Mouse (Mus musculus): Measurements from ENCODE around the gene Pnmt. TPM values are rescaled to one million over a fixed set of nuclear protein-coding genes. Genes with fewer than 3 reads are reported as not detected.

The Pnmt gene
- polyA plus RNA-seq, 1 experiment: 1.6 TPM

DNA sequence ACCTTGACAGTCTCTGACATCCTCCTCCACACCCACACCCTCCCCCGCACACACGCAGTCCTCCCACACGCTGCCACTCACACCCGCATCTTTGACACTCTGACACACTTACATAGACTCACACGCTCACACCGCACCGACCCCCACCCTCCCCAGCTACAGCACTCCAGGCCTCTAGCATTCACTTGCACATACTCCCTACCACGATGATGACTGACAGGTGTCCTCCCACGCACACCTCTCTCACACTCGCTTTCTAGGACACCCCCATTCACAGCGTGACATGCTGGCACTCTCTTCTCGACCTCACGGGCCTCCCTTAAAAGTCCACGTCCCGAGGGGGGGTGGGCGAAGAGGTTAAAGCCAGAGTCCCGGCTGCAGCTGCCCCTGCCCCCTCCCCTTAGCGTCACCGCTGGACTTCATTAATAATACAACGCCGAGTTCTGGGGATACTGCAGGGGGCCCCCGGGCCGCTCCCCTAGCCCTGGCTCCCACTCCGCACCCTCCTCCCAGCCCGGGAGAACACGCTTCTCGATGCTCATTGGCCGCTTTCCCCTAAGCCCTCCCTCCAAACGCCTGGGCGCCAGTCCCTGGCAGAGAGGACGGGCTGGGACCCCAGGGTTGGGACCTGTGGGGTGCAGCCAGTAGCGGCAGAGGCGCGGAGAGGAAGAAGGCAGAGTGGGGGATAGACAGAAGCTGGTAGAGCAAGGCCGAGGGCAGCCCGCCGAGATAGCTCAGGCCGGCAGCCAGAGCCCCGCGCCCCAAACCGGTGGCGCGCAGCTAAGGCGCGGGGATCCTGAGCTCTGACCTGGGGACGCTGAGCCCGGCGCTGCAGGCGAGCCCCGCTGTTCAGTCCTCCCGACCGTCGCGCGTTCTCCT lies 37.9 kb upstream of the Pnmt start, which contains the start of gene Ppp1r1b:
Ppp1r1b (plus strand) TSS at position 322 of the 879 bp plus-strand sequence.
- no peak for TF ChIP-seq CTCF (IDR thresholded peaks at IDR 0.05; ENCODE audit: borderline replicate concordance, extremely low read depth, insufficient read depth, insufficient read length)
- no peak for TF ChIP-seq POLR2A (IDR thresholded peaks at IDR 0.05; ENCODE audit: borderline replicate concordance, extremely low read depth, insufficient read depth, insufficient read length, poor library complexity, severe bottlenecking)
- peak; percentile 67 for DNase-seq (ENCODE audit: low read depth)

DNA sequence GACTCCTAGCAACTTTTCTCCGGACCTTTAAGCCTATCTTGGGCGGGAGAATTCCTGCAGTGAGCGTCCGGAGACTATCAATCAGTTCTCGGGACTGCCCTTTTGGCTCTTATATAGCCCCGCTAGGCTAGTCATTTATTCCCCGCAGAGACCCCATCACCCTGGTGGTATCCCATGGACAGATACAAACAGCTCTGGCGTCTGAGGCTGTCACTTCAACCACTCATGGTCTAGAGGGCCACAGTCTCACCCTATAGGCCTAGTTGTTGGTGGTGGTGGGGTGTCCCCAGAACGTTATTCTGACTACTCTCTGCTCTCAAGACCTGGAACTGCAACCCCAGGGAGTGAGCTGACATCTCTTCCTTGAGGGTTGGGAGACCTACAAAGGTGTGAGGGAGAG lies 36.9 kb upstream of the Pnmt start:
- DNase-seq (ENCODE audit: low read depth): no peak
- TF ChIP-seq POLR2A (IDR thresholded peaks at IDR 0.05; ENCODE audit: borderline replicate concordance, extremely low read depth, insufficient read depth, insufficient read length, poor library complexity, severe bottlenecking) (no peak), CTCF (IDR thresholded peaks at IDR 0.05; ENCODE audit: borderline replicate concordance, extremely low read depth, insufficient read depth, insufficient read length) (no peak)

DNA sequence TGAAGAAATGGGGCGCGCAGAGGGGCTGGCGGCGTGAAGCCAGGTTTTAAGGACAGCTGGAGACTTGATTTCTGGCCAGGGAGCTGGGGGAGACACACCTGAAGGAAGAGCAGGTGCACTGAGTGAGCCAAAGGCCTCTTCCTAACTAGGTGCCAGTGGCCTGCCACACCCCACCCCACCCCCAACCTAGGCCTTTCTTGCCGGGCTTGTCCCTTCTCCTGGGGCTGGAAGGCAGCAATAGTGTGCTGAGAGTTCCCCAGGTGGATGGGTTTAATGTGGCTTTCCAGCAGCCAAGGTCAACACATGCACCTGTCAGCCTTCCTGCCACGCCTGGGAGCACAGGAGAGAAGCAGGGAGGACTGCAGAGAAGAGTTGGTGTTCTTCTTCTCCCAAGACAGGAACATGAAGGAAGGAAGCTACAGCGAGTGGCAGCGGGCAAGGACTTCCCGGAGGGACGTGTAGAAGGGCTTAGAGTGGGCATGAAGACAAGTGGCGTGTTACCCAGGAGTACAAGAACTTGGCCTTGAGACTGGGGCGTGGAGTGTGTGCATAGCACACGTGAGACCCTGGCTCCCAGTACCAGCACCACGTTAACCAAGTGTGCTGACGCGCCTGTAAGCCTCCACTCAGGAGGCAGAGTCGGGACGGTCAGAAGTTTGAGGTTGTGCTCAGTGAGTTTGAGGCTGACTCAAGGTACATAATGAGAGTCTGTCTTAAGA lies 33.8 kb upstream of the Pnmt start:
- no peak for DNase-seq (ENCODE audit: low read depth)
- TF ChIP-seq POLR2A (IDR thresholded peaks at IDR 0.05; ENCODE audit: borderline replicate concordance, extremely low read depth, insufficient read depth, insufficient read length, poor library complexity, severe bottlenecking): no peak
- TF ChIP-seq CTCF (IDR thresholded peaks at IDR 0.05; ENCODE audit: borderline replicate concordance, extremely low read depth, insufficient read depth, insufficient read length): no peak

- TF ChIP-seq POLR2A (IDR thresholded peaks at IDR 0.05; ENCODE audit: borderline replicate concordance, extremely low read depth, insufficient read depth, insufficient read length, poor library complexity, severe bottlenecking): no peak
- no peak for TF ChIP-seq CTCF (IDR thresholded peaks at IDR 0.05; ENCODE audit: borderline replicate concordance, extremely low read depth, insufficient read depth, insufficient read length)
- no peak for DNase-seq (ENCODE audit: low read depth)
Observed at GRCm38 (mm10) chr11:98353651-98354211, 32.5 kb upstream of the Pnmt start.

GRCm38 (mm10) chr11:98354445-98354844 lies 31.8 kb upstream of the Pnmt start:
- no peak for DNase-seq (ENCODE audit: low read depth)
- TF ChIP-seq POLR2A (IDR thresholded peaks at IDR 0.05; ENCODE audit: borderline replicate concordance, extremely low read depth, insufficient read depth, insufficient read length, poor library complexity, severe bottlenecking): no peak
- TF ChIP-seq CTCF (IDR thresholded peaks at IDR 0.05; ENCODE audit: borderline replicate concordance, extremely low read depth, insufficient read depth, insufficient read length): no peak

DNA sequence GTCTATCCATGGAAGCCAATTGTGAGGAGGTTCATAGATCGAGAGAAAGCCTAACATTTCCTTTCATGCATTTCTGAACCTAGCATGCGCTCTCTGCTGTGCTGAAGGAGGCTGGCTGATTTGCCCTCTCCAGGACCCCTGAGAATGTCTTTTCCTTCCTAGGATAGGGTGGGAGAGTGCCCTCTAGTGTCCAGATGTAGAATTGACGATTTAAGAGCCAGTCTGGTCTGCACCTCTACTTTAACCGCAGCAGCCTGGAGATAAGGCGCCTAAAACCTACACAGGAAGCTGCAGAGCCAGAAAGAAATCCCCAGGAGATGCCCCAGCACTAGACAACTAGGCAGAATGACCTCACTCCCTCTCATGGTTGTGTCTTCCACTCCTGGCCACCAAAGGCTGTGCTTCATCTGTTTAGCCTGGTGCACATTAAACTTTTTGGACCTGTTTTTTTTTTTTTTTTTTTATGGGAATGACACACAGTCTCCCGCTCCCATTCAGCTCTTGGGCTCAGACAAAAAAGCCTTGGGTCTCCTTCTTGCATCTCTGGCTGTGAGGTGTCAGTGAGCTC lies 30.4 kb upstream of the Pnmt start:
- TF ChIP-seq CTCF (IDR thresholded peaks at IDR 0.05; ENCODE audit: borderline replicate concordance, extremely low read depth, insufficient read depth, insufficient read length) (peak; percentile 80; the same call in 1 of the 2 replicates), POLR2A (IDR thresholded peaks at IDR 0.05; ENCODE audit: borderline replicate concordance, extremely low read depth, insufficient read depth, insufficient read length, poor library complexity, severe bottlenecking) (no peak)
- peak; percentile 90 for DNase-seq (ENCODE audit: low read depth)

GRCm38 (mm10) chr11:98356625-98357394 lies 29.4 kb upstream of the Pnmt start:
- no peak for DNase-seq (ENCODE audit: low read depth)
- TF ChIP-seq CTCF (IDR thresholded peaks at IDR 0.05; ENCODE audit: borderline replicate concordance, extremely low read depth, insufficient read depth, insufficient read length) (no peak), POLR2A (IDR thresholded peaks at IDR 0.05; ENCODE audit: borderline replicate concordance, extremely low read depth, insufficient read depth, insufficient read length, poor library complexity, severe bottlenecking) (no peak)

DNA sequence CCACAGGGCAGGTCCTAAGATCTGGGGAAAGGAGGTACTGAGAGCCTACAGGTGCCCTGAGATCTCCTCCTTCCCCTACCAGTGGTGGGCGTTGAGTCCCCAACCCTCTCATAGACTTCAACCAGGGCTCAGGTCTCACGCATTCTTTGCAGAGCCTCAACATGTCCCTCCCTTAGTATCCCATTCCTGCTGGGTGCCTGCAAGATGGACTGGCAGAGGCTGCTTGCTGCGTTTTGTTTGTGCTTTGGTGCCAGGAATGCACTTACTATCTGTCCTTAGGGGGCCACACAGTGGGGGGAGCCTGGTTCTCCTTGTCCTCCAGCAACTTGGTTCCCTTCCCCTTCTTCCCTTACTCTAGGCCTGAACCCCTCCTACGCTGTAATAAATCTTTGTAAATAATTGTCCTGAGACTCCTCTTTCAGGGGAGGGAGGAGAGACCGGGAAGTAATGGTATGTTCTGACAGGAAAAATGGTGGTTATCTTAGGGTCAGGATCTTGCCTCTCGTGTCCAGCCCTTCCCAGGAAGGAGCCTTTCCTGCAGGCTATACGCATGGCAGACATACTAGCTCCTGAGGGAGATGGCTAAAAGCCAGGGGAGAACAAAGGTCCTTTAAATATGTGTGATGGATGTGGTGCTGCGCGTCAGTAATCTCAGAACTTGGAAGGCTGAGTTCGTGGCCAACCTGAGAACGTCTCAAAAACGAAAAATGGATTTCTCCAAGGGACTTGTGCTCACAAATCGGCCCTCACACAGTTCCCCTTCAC lies 28.7 kb upstream of the Pnmt start:
- DNase-seq (ENCODE audit: low read depth): no peak
- TF ChIP-seq CTCF (IDR thresholded peaks at IDR 0.05; ENCODE audit: borderline replicate concordance, extremely low read depth, insufficient read depth, insufficient read length): no peak
- TF ChIP-seq POLR2A (IDR thresholded peaks at IDR 0.05; ENCODE audit: borderline replicate concordance, extremely low read depth, insufficient read depth, insufficient read length, poor library complexity, severe bottlenecking): no peak

- peak; percentile 96 for DNase-seq (ENCODE audit: low read depth)
- no peak for TF ChIP-seq CTCF (IDR thresholded peaks at IDR 0.05; ENCODE audit: borderline replicate concordance, extremely low read depth, insufficient read depth, insufficient read length)
- TF ChIP-seq POLR2A (IDR thresholded peaks at IDR 0.05; ENCODE audit: borderline replicate concordance, extremely low read depth, insufficient read depth, insufficient read length, poor library complexity, severe bottlenecking): 0 out of 2 replicates have a peak, but pooled peaks have one; percentile 22
Observed at GRCm38 (mm10) chr11:98358161-98359083, 27.8 kb upstream of the Pnmt start, which contains the start of gene Stard3. TSS of gene Stard3 (plus strand) at chr11:98358368.

All from brain, embryonic 14.5 days (tissue).